Mouse (Mus musculus) adrenal gland, postnatal 0 days (tissue): ENCODE measurements around the gene Btbd35f5. TPM values are rescaled to one million over a fixed set of nuclear protein-coding genes. Genes with fewer than 3 reads are reported as not detected.

Experiments
- polyA plus RNA-seq: library from polyadenylated mRNA; unstranded; fragments of >200 nt; fragmentation: Nextera tagmentation; extraction: Ambion mirVana; gene quantifications from 2 replicates; pipeline ENCODE4 v1.2.1, GENCODE M21; 2015

The Btbd35f5 gene
- not detected in 2 replicates for polyA plus RNA-seq

GRCm38 (mm10) chrX:32973597-32973996 lies at the start of gene Btbd35f5:
TSS of gene Btbd35f5 (plus strand) at chrX:32973897.

DNA sequence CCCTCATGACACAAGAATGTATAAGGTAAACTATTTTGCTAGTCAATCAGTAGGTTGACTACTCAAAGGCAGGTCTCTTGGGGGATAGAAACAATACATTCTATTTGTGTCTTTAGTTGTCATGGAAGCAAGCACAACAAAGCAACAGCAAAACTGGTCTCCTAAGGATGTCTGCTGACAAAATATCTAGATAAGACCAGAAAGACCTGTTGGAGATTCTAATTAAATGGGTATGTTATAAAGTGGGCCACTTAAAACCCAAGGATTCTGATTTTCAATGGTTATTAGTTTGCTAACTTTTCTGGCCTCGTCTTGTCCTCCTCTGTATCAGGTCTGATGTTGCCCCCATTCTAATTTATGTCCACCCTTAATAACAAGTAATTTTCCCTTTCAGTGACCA lies 32.2 kb upstream of the Btbd35f5 start, which contains the start of gene Gm21789:
Gene Gm21789 (plus strand): TSS at position 301 of the 400 bp plus-strand sequence.

Other genes starting within 250 kb of the Btbd35f5 start
- not detected in 2 replicates for gene Btbd35f21, start 247.8 kb upstream of the Btbd35f5 start, polyA plus RNA-seq
- not detected in 2 replicates for gene Btbd35f30, start 79.3 kb upstream of the Btbd35f5 start, polyA plus RNA-seq
- not detected in 2 replicates for gene Gm21789, start 32.1 kb upstream of the Btbd35f5 start, polyA plus RNA-seq